Comparison of ENCODE assay signal across 40 mouse cellular contexts in the genomic region with DNA sequence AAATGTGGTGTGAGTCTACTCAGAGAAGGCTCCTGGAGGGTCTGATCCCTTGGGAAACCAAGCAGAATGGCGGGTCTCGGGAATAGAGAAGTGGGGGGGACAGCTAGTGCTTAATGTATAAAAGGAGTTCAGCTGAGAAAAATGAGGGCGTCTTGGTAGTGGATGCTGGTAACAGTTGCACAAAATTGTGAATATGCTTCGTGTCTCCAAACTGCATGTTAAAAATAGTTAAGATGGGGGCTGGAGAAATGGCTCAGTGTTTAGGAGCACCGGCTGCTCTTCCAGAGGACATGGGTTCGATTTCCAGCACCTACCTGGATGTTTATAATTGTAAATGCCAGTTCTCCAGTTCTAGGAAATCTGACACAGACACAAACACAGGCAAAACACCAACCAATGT. TPM values are rescaled to one million over a fixed set of nuclear protein-coding genes. Genes with fewer than 3 reads are reported as not detected.
"Had no signal": no experiment of that assay in that cellular context is flagged by ENCODE, and none has a peak within 500 bp of the region (broad histone marks: within the 10 kb centered on the region; RNA-seq: fewer than 3 reads in every experiment).

No protein-coding gene starts in this region.

- ATAC-seq: hindbrain, postnatal 0 days; intestine, embryonic 16.5 days; liver, embryonic 12.5 days had no signal

- DNase-seq: gastrocnemius, postnatal 14 days; gastrocnemius, postnatal 36 days; heart, adult 11 months; heart, adult 2 months; heart, postnatal 14 days; heart, postnatal 36 days; kidney, adult 11 months; kidney, adult 2 months; kidney, adult 9 months; kidney, postnatal 14 days; kidney, postnatal 36 days; layer of hippocampus, adult 9-11 months; layer of hippocampus, postnatal 36 days; left cerebral cortex, postnatal 4 days had no signal

- H3K9me3 ChIP-seq: heart, embryonic 13.5 days; heart, embryonic 15.5 days; hindbrain, embryonic 13.5 days; hindbrain, embryonic 15.5 days; kidney, embryonic 15.5 days; limb, embryonic 13.5 days; limb, embryonic 15.5 days; liver, embryonic 12.5 days had no signal

- H3K36me3 ChIP-seq: heart, embryonic 13.5 days; heart, embryonic 15.5 days; hindbrain, embryonic 13.5 days; hindbrain, embryonic 15.5 days; kidney, embryonic 15.5 days; limb, embryonic 13.5 days; limb, embryonic 15.5 days; liver, embryonic 12.5 days had no signal

- H3K9ac ChIP-seq: heart, embryonic 13.5 days; heart, embryonic 15.5 days; hindbrain, embryonic 13.5 days; hindbrain, embryonic 15.5 days; kidney, embryonic 15.5 days; limb, embryonic 13.5 days; limb, embryonic 15.5 days; liver, embryonic 12.5 days had no signal

- H3K4me3 ChIP-seq: heart, adult 2 months; heart, embryonic 13.5 days; heart, embryonic 15.5 days; hindbrain, embryonic 13.5 days; hindbrain, embryonic 15.5 days; kidney, embryonic 15.5 days; limb, embryonic 13.5 days; limb, embryonic 15.5 days; liver, embryonic 12.5 days had no signal

- H3K27ac ChIP-seq: heart, adult 2 months; heart, embryonic 13.5 days; heart, embryonic 15.5 days; hindbrain, embryonic 13.5 days; hindbrain, embryonic 15.5 days; hindbrain, postnatal 0 days; kidney, embryonic 15.5 days; kidney, postnatal 0 days; limb, embryonic 13.5 days; limb, embryonic 15.5 days; liver, embryonic 12.5 days had no signal

- H3K4me2 ChIP-seq: heart, embryonic 11.5 days; heart, embryonic 13.5 days; heart, embryonic 15.5 days; hindbrain, embryonic 13.5 days; hindbrain, embryonic 15.5 days; kidney, embryonic 15.5 days; limb, embryonic 13.5 days; limb, embryonic 15.5 days; liver, embryonic 12.5 days had no signal

RNA-seq across cellular contexts. Expression of gene Cyp2w1, which starts 31.1 kb away (rescaled TPM):
- total RNA-seq: gastrocnemius, adult 18-20 months; gastrocnemius, adult 8-10 months; gastrocnemius, postnatal 14 days; gastrocnemius, postnatal 36 days; heart, adult 2 months; heart, postnatal 14 days; heart, postnatal 36 days; hematopoietic stem cell, adult 5-6 weeks; hindbrain, postnatal 0 days; layer of hippocampus, adult 18-20 months; layer of hippocampus, adult 8-10 months; layer of hippocampus, postnatal 14 days; layer of hippocampus, postnatal 36 days; left cerebral cortex, adult 18-20 months; left cerebral cortex, postnatal 10 days; left cerebral cortex, postnatal 25 days; left cerebral cortex, postnatal 4 days; liver, adult 2 months had no signal
- polyA plus RNA-seq: gonadal fat pad, adult 2 months; heart, adult 2 months; heart, embryonic 11.5 days; heart, embryonic 13.5 days; heart, embryonic 15.5 days; heart, postnatal 0 days; hindbrain, embryonic 11.5 days; hindbrain, embryonic 13.5 days; hindbrain, embryonic 15.5 days; hindbrain, postnatal 0 days; kidney, adult 2 months; kidney, postnatal 0 days; limb, embryonic 11.5 days; liver, adult 2 months; liver, embryonic 12.5 days had no signal
